9 mouse cellular contexts compared by ENCODE assay signal in the genomic region with DNA sequence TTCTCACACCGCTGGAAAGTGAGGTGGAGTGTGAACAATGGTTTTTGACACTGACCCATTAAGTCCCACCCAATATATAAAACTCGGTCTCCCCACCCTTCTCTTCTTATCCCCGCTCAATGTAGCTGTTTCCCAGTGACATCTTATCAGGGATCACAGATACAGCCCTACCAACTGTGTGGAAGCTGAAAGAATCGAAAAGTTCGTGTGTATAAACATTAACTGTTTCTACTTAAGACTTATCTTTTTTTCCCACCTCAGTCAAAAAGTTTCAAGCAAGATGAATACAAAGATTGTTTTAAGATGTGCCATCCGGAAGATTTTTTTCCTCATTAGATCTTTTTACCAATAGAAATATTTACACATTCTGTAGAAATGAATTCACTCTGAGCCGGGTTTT. TPM values are rescaled to one million over a fixed set of nuclear protein-coding genes. Genes with fewer than 3 reads are reported as not detected.
A peak's percentile ranks its signal among the peaks of the same experiment; 100 is the strongest.
DNase-seq lines count a peak whose midpoint lies in the region; ATAC-seq and TF ChIP-seq lines count a peak whose summit lies in the region.
"Had no signal": no experiment of that assay in that cellular context is flagged by ENCODE, and none has a peak within 500 bp of the region (broad histone marks: within the 10 kb centered on the region; RNA-seq: fewer than 3 reads in every experiment).

No protein-coding gene starts in this region.

- no peak for TF ChIP-seq CTCF in cortical plate, adult 2 months (IDR thresholded peaks at IDR 0.05; ENCODE audit: extremely low read depth, insufficient read depth, low read length)
- no peak for TF ChIP-seq CTCF in hindbrain, postnatal 0 days (IDR thresholded peaks at IDR 0.05; ENCODE audit: low read depth)

- intact Hi-C loops in heart, postnatal 10 days (cut with DNase I), result loop anchor here (5.0 kb wide), 2 partner anchors 42 to 137 kb away; no protein-coding TSS in a partner anchor

- 18% methylated on average over 7 of the region's 7 CpGs for WGBS in heart, embryonic 12.5 days
- 19% methylated on average over 7 of the region's 7 CpGs for WGBS in hindbrain, postnatal 0 days
- 28% methylated on average over 7 of the region's 7 CpGs for WGBS in midbrain, embryonic 12.5 days

- DNase-seq in heart, postnatal 10 days, result no peak
- no peak for DNase-seq in hindbrain, postnatal 0 days (ENCODE audit: low spot score)
- no peak for DNase-seq in left cerebral cortex, adult 18-20 months (ENCODE audit: low spot score in 2 of 2)
- DNase-seq in testis, postnatal 14 days (ENCODE audit: low spot score), result no peak
- no peak for DNase-seq in cerebellum, adult 9-10 months

- H3K36me3 ChIP-seq in heart, embryonic 12.5 days, result no peaks in the 10 kb centered on the region
- no peaks in the 10 kb centered on the region for H3K36me3 ChIP-seq in hindbrain, postnatal 0 days (ENCODE audit: insufficient read depth, low read length)
- H3K36me3 ChIP-seq in midbrain, embryonic 12.5 days, result no peaks in the 10 kb centered on the region

- no peak for TF ChIP-seq POLR2A in cortical plate, adult 2 months (IDR thresholded peaks at IDR 0.05; ENCODE audit: extremely low read depth, insufficient read depth, low read length)

- no peak for ATAC-seq in heart, embryonic 12.5 days (ENCODE audit: insufficient number of reproducible peaks, low FRiP score)
- ATAC-seq in hindbrain, postnatal 0 days, result no peak
- no peak for ATAC-seq in midbrain, embryonic 12.5 days (ENCODE audit: low FRiP score, low read depth)
- ATAC-seq: CD4-positive, CD25-positive, alpha-beta regulatory T cell, adult 4 months had no signal

- H3K27me3 ChIP-seq in heart, embryonic 12.5 days (replicated peaks), result no peaks in the 10 kb centered on the region
- H3K27me3 ChIP-seq in hindbrain, postnatal 0 days (ENCODE audit: insufficient read depth, low read length), result no peaks in the 10 kb centered on the region
- no peaks in the 10 kb centered on the region for H3K27me3 ChIP-seq in midbrain, embryonic 12.5 days

- H3K4me1 ChIP-seq in heart, embryonic 12.5 days (replicated peaks), result peaks cover 32% of the 10 kb centered on the region
- H3K4me1 ChIP-seq in cortical plate, adult 2 months (ENCODE audit: control insufficient read depth, insufficient read depth, low read length), result peaks cover 7% of the 10 kb centered on the region
- H3K4me1 ChIP-seq in hindbrain, postnatal 0 days (ENCODE audit: insufficient read depth, low read length), result no peaks in the 10 kb centered on the region; the same call in none of the 2 replicates
- H3K4me1 ChIP-seq in midbrain, embryonic 12.5 days, result peaks cover 25% of the 10 kb centered on the region

- peak overlapping the region; percentile 93 for H3K9ac ChIP-seq in heart, embryonic 12.5 days
- peak overlapping the region; percentile 92; the same call in 1 of the 2 replicates for H3K9ac ChIP-seq in hindbrain, postnatal 0 days (replicated peaks; ENCODE audit: low read length)
- H3K9ac ChIP-seq in midbrain, embryonic 12.5 days (replicated peaks), result no peak overlapping the region

- H3K27ac ChIP-seq in heart, embryonic 12.5 days (ENCODE audit: poor library complexity, severe bottlenecking), result no peak overlapping the region
- no peak overlapping the region for H3K27ac ChIP-seq in cortical plate, adult 2 months (ENCODE audit: insufficient read depth, low read length)
- no peak overlapping the region for H3K27ac ChIP-seq in hindbrain, postnatal 0 days
- no peak overlapping the region for H3K27ac ChIP-seq in midbrain, embryonic 12.5 days (replicated peaks)

- no peaks in the 10 kb centered on the region for H3K9me3 ChIP-seq in heart, embryonic 12.5 days (replicated peaks)
- no peaks in the 10 kb centered on the region for H3K9me3 ChIP-seq in hindbrain, postnatal 0 days (ENCODE audit: low read length)
- no peaks in the 10 kb centered on the region for H3K9me3 ChIP-seq in midbrain, embryonic 12.5 days

- peak overlapping the region; percentile 85 for H3K4me2 ChIP-seq in heart, embryonic 12.5 days
- peak overlapping the region; percentile 89 for H3K4me2 ChIP-seq in hindbrain, postnatal 0 days (ENCODE audit: low read depth, low read length)
- peak overlapping the region; percentile 87 for H3K4me2 ChIP-seq in midbrain, embryonic 12.5 days (replicated peaks)

- H3K4me3 ChIP-seq in heart, embryonic 12.5 days, result peak overlapping the region; percentile 95
- H3K4me3 ChIP-seq in cortical plate, adult 2 months (ENCODE audit: insufficient read depth, low read length), result peak overlapping the region; percentile 55; the same call in 1 of the 2 replicates
- H3K4me3 ChIP-seq in hindbrain, postnatal 0 days (ENCODE audit: low read length), result peak overlapping the region; percentile 95
- peak overlapping the region; percentile 97 for H3K4me3 ChIP-seq in midbrain, embryonic 12.5 days

RNA-seq across cellular contexts. Expression of gene Aplp2, which starts 1.5 kb away (rescaled TPM):
- 344 and 358 TPM in 2 replicates for polyA plus RNA-seq in heart, embryonic 12.5 days (2016; fragmentation: Nextera tagmentation; extraction: Ambion mirVana)
- total RNA-seq in heart, postnatal 10 days (2021), result 100 to 1,000 TPM; 333 to 347 TPM
- polyA plus RNA-seq in cortical plate, adult 2 months (2012; rRNA removed), result 710 and 720 TPM in 2 replicates
- total RNA-seq in hindbrain, postnatal 0 days (2014; rRNA removed), result 444 and 454 TPM in 2 replicates
- 466 and 472 TPM in 2 replicates for polyA plus RNA-seq in hindbrain, postnatal 0 days (2015; fragmentation: Nextera tagmentation; extraction: Ambion mirVana)
- polyA plus RNA-seq in midbrain, embryonic 12.5 days (2016; fragmentation: Nextera tagmentation; extraction: Ambion mirVana), result 252 and 255 TPM in 2 replicates
- total RNA-seq in left cerebral cortex, adult 18-20 months (2021), result 100 to 1,000 TPM; 590 to 591 TPM
